ENCODE assay signal across 8 mouse cellular contexts in genomic region chr15:98144861-98145507, GRCm38 (mm10). TPM values are rescaled to one million over a fixed set of nuclear protein-coding genes. Genes with fewer than 3 reads are reported as not detected.
DNase-seq lines count a peak whose midpoint lies in the region; ATAC-seq and TF ChIP-seq lines count a peak whose summit lies in the region.

No protein-coding gene starts in this region.

- in situ Hi-C loops in CH12.LX (cut with MboI; ENCODE audit: low pct_ligation_motif_present, low pct_unique_long_range_greater_than_20kb, low sequenced_read_pairs): no loop called here

- TF ChIP-seq EP300 in CH12.LX (IDR thresholded peaks at IDR 0.05; ENCODE audit: low read length): no peak

- H3K4me3 ChIP-seq in CH12.LX (replicated peaks in 1 of 3; ENCODE audit: low read depth in 2 of 3, low read length in 2 of 3, poor library complexity in 1 of 3): peak overlapping the region; percentile 61 to 87 (median 85)
- peak overlapping the region; percentile 87 for H3K4me3 ChIP-seq in embryonic facial prominence, embryonic 13.5 days

- H3K27me3 ChIP-seq in CH12.LX (replicated peaks): peaks cover 1% of the 10 kb centered on the region
- H3K27me3 ChIP-seq in embryonic facial prominence, embryonic 13.5 days: no peaks in the 10 kb centered on the region

- peaks cover 17% of the 10 kb centered on the region for H3K79me2 ChIP-seq in CH12.LX (replicated peaks; ENCODE audit: control insufficient read depth, extremely low read depth, insufficient read depth, poor library complexity, severe bottlenecking)

- no peak for TF ChIP-seq CTCF in CH12.LX (conservative IDR thresholded peaks at IDR 0.05 in 1 of 2, IDR thresholded peaks at IDR 0.05 in 1 of 2; ENCODE audit: low read depth in 2 of 2, low read length in 2 of 2)

- H3K36me3 ChIP-seq in CH12.LX (replicated peaks in 1 of 2; ENCODE audit: control insufficient read depth in 1 of 2, insufficient read depth in 1 of 2, low read length in 1 of 2): peaks cover 20 to 28% of the 10 kb centered on the region in 2 experiments
- peaks cover 22% of the 10 kb centered on the region for H3K36me3 ChIP-seq in embryonic facial prominence, embryonic 13.5 days

- peaks cover 7% of the 10 kb centered on the region for H3K9me3 ChIP-seq in CH12.LX (replicated peaks; ENCODE audit: low read length)
- H3K9me3 ChIP-seq in embryonic facial prominence, embryonic 13.5 days: no peaks in the 10 kb centered on the region

- H3K27ac ChIP-seq in CH12.LX (ENCODE audit: insufficient read depth, low read depth): no peak overlapping the region
- peak overlapping the region; percentile 85 for H3K27ac ChIP-seq in embryonic facial prominence, embryonic 13.5 days

- peak overlapping the region; percentile 99 for H3K4me2 ChIP-seq in CH12.LX (ENCODE audit: insufficient read depth, low read depth, poor library complexity, severe bottlenecking)
- peak overlapping the region; percentile 84 for H3K4me2 ChIP-seq in embryonic facial prominence, embryonic 13.5 days

- DNase-seq in frontal cortex, postnatal 36 days (ENCODE audit: low spot score in 2 of 2): no peak
- DNase-seq in CH12.LX (ENCODE audit: extremely low read depth): no peak
- DNase-seq in induced T-regulatory cell, adult 2 months (ENCODE audit: low read depth): peak; percentile 26
- peak; percentile 19 for DNase-seq in lung, postnatal 14 days
- DNase-seq in testis, postnatal 14 days (ENCODE audit: low spot score): peak; percentile 28
- no peak for DNase-seq in urinary bladder, postnatal 25 days (ENCODE audit: low spot score)

- peak overlapping the region; percentile 57 for H3K9ac ChIP-seq in CH12.LX (ENCODE audit: insufficient read depth, low read depth)
- peak overlapping the region; percentile 92 for H3K9ac ChIP-seq in embryonic facial prominence, embryonic 13.5 days

- TF ChIP-seq POLR2A in CH12.LX (IDR thresholded peaks at IDR 0.05; ENCODE audit: low read depth, low read length): no peak

- no peak for TF ChIP-seq RAD21 in CH12.LX (IDR thresholded peaks at IDR 0.05; ENCODE audit: low read depth, low read length)

- dilution Hi-C loops in CH12.LX (cut with MboI; ENCODE audit: extremely low pct_ligation_motif_present, extremely low pct_unique_long_range_greater_than_20kb, low sequenced_read_pairs): no loop called here

- H3K4me1 ChIP-seq in CH12.LX (ENCODE audit: control insufficient read depth in 1 of 2, insufficient read depth in 2 of 2): peaks cover 0 to 14% of the 10 kb centered on the region in 2 experiments; a peak in 2 of 4 replicates
- peaks cover 11% of the 10 kb centered on the region for H3K4me1 ChIP-seq in embryonic facial prominence, embryonic 13.5 days

- under 1% methylated on average over 36 of the region's 36 CpGs for WGBS in embryonic facial prominence, embryonic 13.5 days

- ATAC-seq in frontal cortex, adult (ENCODE audit: low TSS enrichment): 0 out of 2 replicates have a peak, but pooled peaks have one; percentile 39
- ATAC-seq in embryonic facial prominence, embryonic 13.5 days (ENCODE audit: insufficient number of reproducible peaks, insufficient read depth, low FRiP score, low TSS enrichment, low read depth): peak; percentile 62

TF ChIP-seq in CH12.LX, 34 proteins besides CTCF, POLR2A, EP300 and RAD21:
- TF ChIP-seq MAFK (IDR thresholded peaks at IDR 0.05; ENCODE audit: insufficient replicate concordance, low read length): no peak
- TF ChIP-seq NRF1 (IDR thresholded peaks at IDR 0.05; ENCODE audit: low read depth, low read length): no peak
- TF ChIP-seq SMC3 (IDR thresholded peaks at IDR 0.05; ENCODE audit: low read depth, low read length): no peak
- TF ChIP-seq MXI1 (IDR thresholded peaks at IDR 0.05; ENCODE audit: low read depth, low read length): no peak
- no peak for TF ChIP-seq NELFE (IDR thresholded peaks at IDR 0.05; ENCODE audit: low read depth, low read length)
- TF ChIP-seq UBTF (IDR thresholded peaks at IDR 0.05; ENCODE audit: low read depth, low read length): no peak
- TF ChIP-seq ZNF384 (IDR thresholded peaks at IDR 0.05; ENCODE audit: low read depth, low read length): no peak
- TF ChIP-seq ZKSCAN1 (IDR thresholded peaks at IDR 0.05; ENCODE audit: borderline replicate concordance, low read depth, low read length): no peak
- TF ChIP-seq USF1 (IDR thresholded peaks at IDR 0.05; ENCODE audit: low read depth, low read length): no peak
- TF ChIP-seq BHLHE40 (IDR thresholded peaks at IDR 0.05; ENCODE audit: low read depth, low read length): no peak
- TF ChIP-seq SIN3A (IDR thresholded peaks at IDR 0.05; ENCODE audit: low read length): no peak; the same call in 1 of the 2 replicates

RNA-seq across cellular contexts. Expression of gene Asb8, which starts 20.4 kb away (rescaled TPM):
- total RNA-seq in CH12.LX (2012; rRNA removed) (20.5 and 22.6 TPM in 2 replicates), CH12.LX (2014; rRNA removed) (31.1 and 32.5 TPM in 2 replicates)
- 24.7 and 27.7 TPM in 2 replicates for polyA plus RNA-seq in CH12.LX (2012; ENCODE audit: insufficient read length, low read depth)
- polyA plus RNA-seq in embryonic facial prominence, embryonic 13.5 days (2015; fragmentation: Nextera tagmentation; extraction: Ambion mirVana): 49.2 and 55.3 TPM in 2 replicates

RNA-seq across cellular contexts. Expression of gene Ccdc184, which starts 22.0 kb away (rescaled TPM):
- 0.04 TPM in 1 of 2 replicates, not detected in the other for total RNA-seq in CH12.LX (2012; rRNA removed)
- not detected in 2 replicates for total RNA-seq in CH12.LX (2014; rRNA removed)
- polyA plus RNA-seq in CH12.LX (2012; ENCODE audit: insufficient read length, low read depth): 0.08 and 0.17 TPM in 2 replicates
- polyA plus RNA-seq in embryonic facial prominence, embryonic 13.5 days (2015; fragmentation: Nextera tagmentation; extraction: Ambion mirVana): 1.1 and 1.9 TPM in 2 replicates

RNA-seq across cellular contexts. Expression of gene Olfr288, which starts 50.4 kb away (rescaled TPM):
- total RNA-seq in CH12.LX (2012; rRNA removed) (not detected in 2 replicates), CH12.LX (2014; rRNA removed) (not detected in 2 replicates)
- not detected in 2 replicates for polyA plus RNA-seq in CH12.LX (2012; ENCODE audit: insufficient read length, low read depth)
- polyA plus RNA-seq in embryonic facial prominence, embryonic 13.5 days (2015; fragmentation: Nextera tagmentation; extraction: Ambion mirVana): not detected in 2 replicates

RNA-seq across cellular contexts. Expression of gene Senp1, which starts 51.4 kb away (rescaled TPM):
- total RNA-seq in CH12.LX (2012; rRNA removed) (14.9 and 17.1 TPM in 2 replicates), CH12.LX (2014; rRNA removed) (21.7 and 23.3 TPM in 2 replicates)
- polyA plus RNA-seq in CH12.LX (2012; ENCODE audit: insufficient read length, low read depth): 32.3 and 38.5 TPM in 2 replicates
- 36.5 and 42.1 TPM in 2 replicates for polyA plus RNA-seq in embryonic facial prominence, embryonic 13.5 days (2015; fragmentation: Nextera tagmentation; extraction: Ambion mirVana)

RNA-seq across cellular contexts. Expression of gene Pfkm, which starts 52.6 kb away (rescaled TPM):
- total RNA-seq in CH12.LX (2012; rRNA removed): 23.8 and 29.6 TPM in 2 replicates
- total RNA-seq in CH12.LX (2014; rRNA removed): 21.1 and 23.5 TPM in 2 replicates
- 37.9 and 39.2 TPM in 2 replicates for polyA plus RNA-seq in CH12.LX (2012; ENCODE audit: insufficient read length, low read depth)
- polyA plus RNA-seq in embryonic facial prominence, embryonic 13.5 days (2015; fragmentation: Nextera tagmentation; extraction: Ambion mirVana): 43.0 and 47.0 TPM in 2 replicates

Comparison
In these comparisons a context has a peak if more than half of its experiments do, and no peak if none do; other contexts are left out.
1. DNase-seq: peak in induced T-regulatory cell, adult 2 months (single experiment), lung, postnatal 14 days (single experiment) and testis, postnatal 14 days (single experiment); none in frontal cortex, postnatal 36 days (0 of 2), CH12.LX (single experiment) and urinary bladder, postnatal 25 days (single experiment).